Mouse (Mus musculus) lung, postnatal 0 days (tissue): ENCODE data around the gene Gm49358.

Source experiments
- CTCF ChIP-seq: IDR thresholded peaks from 2 replicates; pipeline ENCODE4 v1.5.1; 2016; ENCODE audit warnings: antibody characterized with exemption, mild to moderate bottlenecking
- EP300 ChIP-seq: IDR thresholded peaks from 2 replicates; pipeline ENCODE4 v1.6.1; 2016; ENCODE audit warnings: antibody characterized with exemption, mild to moderate bottlenecking, control low read depth

- TF ChIP-seq EP300 (no peak), CTCF (no peak)
Observed at GRCm38 (mm10) chr10:86796073-86796741, 32.4 kb downstream of the Gm49358 start.
